Mouse (Mus musculus): Measurements from ENCODE around the gene Cep89. TPM values are rescaled to one million over a fixed set of nuclear protein-coding genes. Genes with fewer than 3 reads are reported as not detected.

Gene Cep89
- polyA plus RNA-seq (2012; rRNA removed) (6.2 and 11.6 TPM in 2 replicates), polyA plus RNA-seq (2014; fragmentation: Nextera tagmentation; extraction: Ambion mirVana) (14.5 and 14.7 TPM in 2 replicates)

GRCm38 (mm10) chr7:35396542-35397168 is at the start of gene Cep89, which contains the start of gene Faap24:
Gene Cep89 (plus strand): TSS chr7:35397035.
Gene Faap24 (minus strand): TSS chr7:35396836.
- peak; percentile 98 for DNase-seq (ENCODE audit: low read depth in 3 of 3, low spot score in 3 of 3)

GRCm38 (mm10) chr7:35347918-35348700 is 48.7 kb upstream of the Cep89 start:
- H3K4me2 ChIP-seq (ENCODE audit: low read depth), result peak overlapping the region; percentile 26; the same call in 1 of the 2 replicates
- H3K27ac ChIP-seq, result no peak overlapping the region
- DNase-seq (ENCODE audit: low read depth in 3 of 3, low spot score in 3 of 3) (no peak), ATAC-seq (ENCODE audit: insufficient read depth) (no peak)
- no peaks in the 10 kb centered on the region for H3K27me3 ChIP-seq (ENCODE audit: control insufficient read depth, insufficient read depth, low read length)
- H3K4me3 ChIP-seq (ENCODE audit: insufficient read depth in 1 of 2, low read depth in 2 of 2, low read length in 2 of 2), result no peak overlapping the region
- 39% methylated on average over 18 of the region's 18 CpGs for WGBS (ENCODE audit: insufficient replicate concordance)
- TF ChIP-seq EP300 (IDR thresholded peaks at IDR 0.05; ENCODE audit: low read depth) (no peak), CTCF (IDR thresholded peaks at IDR 0.05; ENCODE audit: low read depth) (no peak)
- no peak overlapping the region; the same call in 1 of the 2 replicates for H3K9ac ChIP-seq (replicated peaks)
- H3K4me1 ChIP-seq (replicated peaks; ENCODE audit: control insufficient read depth in 2 of 2, insufficient read depth in 2 of 2, low read length in 1 of 2), result peaks cover 7 to 16% of the 10 kb centered on the region in 2 experiments
- no peaks in the 10 kb centered on the region for H3K9me3 ChIP-seq (ENCODE audit: control insufficient read depth, low read length)
- no peaks in the 10 kb centered on the region for H3K36me3 ChIP-seq (replicated peaks; ENCODE audit: control insufficient read depth, insufficient read depth, low read depth)

More at GRCm38 (mm10) chr7:35396542-35397168, at the start of gene Cep89, which contains the start of gene Faap24:
- Histone ChIP-seq H3K4me1 (replicated peaks; ENCODE audit: control insufficient read depth in 2 of 2, insufficient read depth in 2 of 2, low read length in 1 of 2) (peaks cover 11 to 14% of the 10 kb centered on the region in 2 experiments), H3K27ac (peak within 1 kb of the TSS; percentile 36), H3K9me3 (ENCODE audit: control insufficient read depth, low read length) (no peaks in the 10 kb centered on the region), H3K4me2 (ENCODE audit: low read depth) (peak within 1 kb of the TSS; percentile 76), H3K36me3 (replicated peaks; ENCODE audit: control insufficient read depth, insufficient read depth, low read depth) (peaks cover 23% of the 10 kb centered on the region), H3K4me3 (ENCODE audit: insufficient read depth in 1 of 2, low read depth in 2 of 2, low read length in 2 of 2) (peak within 1 kb of the TSS; percentile 83 to 100), H3K9ac (replicated peaks) (peak within 1 kb of the TSS; percentile 85), H3K27me3 (ENCODE audit: control insufficient read depth, insufficient read depth, low read length) (no peaks in the 10 kb centered on the region)
- under 1% methylated on average over 28 of the region's 28 CpGs for WGBS (ENCODE audit: insufficient replicate concordance)
- TF ChIP-seq EP300 (IDR thresholded peaks at IDR 0.05; ENCODE audit: low read depth), result peak; percentile 65
- no peak for TF ChIP-seq CTCF (IDR thresholded peaks at IDR 0.05; ENCODE audit: low read depth)
- peak; percentile 93 for ATAC-seq (ENCODE audit: insufficient read depth)

- H3K36me3 ChIP-seq (replicated peaks; ENCODE audit: control insufficient read depth, insufficient read depth, low read depth), result no peaks in the 10 kb centered on the region
- 49% methylated on average over 4 of the region's 4 CpGs for WGBS (ENCODE audit: insufficient replicate concordance)
- no peaks in the 10 kb centered on the region for H3K27me3 ChIP-seq (ENCODE audit: control insufficient read depth, insufficient read depth, low read length)
- H3K9ac ChIP-seq (replicated peaks), result no peak overlapping the region
- TF ChIP-seq CTCF (IDR thresholded peaks at IDR 0.05; ENCODE audit: low read depth) (no peak), EP300 (IDR thresholded peaks at IDR 0.05; ENCODE audit: low read depth) (no peak)
- H3K9me3 ChIP-seq (ENCODE audit: control insufficient read depth, low read length), result no peaks in the 10 kb centered on the region
- no peak overlapping the region for H3K4me2 ChIP-seq (ENCODE audit: low read depth)
- peaks cover 7 to 16% of the 10 kb centered on the region in 2 experiments for H3K4me1 ChIP-seq (replicated peaks; ENCODE audit: control insufficient read depth in 2 of 2, insufficient read depth in 2 of 2, low read length in 1 of 2)
- no peak for DNase-seq (ENCODE audit: low read depth in 3 of 3, low spot score in 3 of 3)
- no peak overlapping the region for H3K4me3 ChIP-seq (ENCODE audit: insufficient read depth in 1 of 2, low read depth in 2 of 2, low read length in 2 of 2)
- ATAC-seq (ENCODE audit: insufficient read depth), result no peak
- no peak overlapping the region for H3K27ac ChIP-seq
These were observed 47.8 kb upstream of the Cep89 start for GRCm38 (mm10) chr7:35349022-35349421.

GRCm38 (mm10) chr7:35349886-35350684 is 46.8 kb upstream of the Cep89 start:
- Histone ChIP-seq H3K9ac (replicated peaks) (no peak overlapping the region), H3K27ac (no peak overlapping the region), H3K36me3 (replicated peaks; ENCODE audit: control insufficient read depth, insufficient read depth, low read depth) (no peaks in the 10 kb centered on the region), H3K9me3 (ENCODE audit: control insufficient read depth, low read length) (no peaks in the 10 kb centered on the region), H3K4me3 (ENCODE audit: insufficient read depth in 1 of 2, low read depth in 2 of 2, low read length in 2 of 2) (no peak overlapping the region), H3K27me3 (ENCODE audit: control insufficient read depth, insufficient read depth, low read length) (no peaks in the 10 kb centered on the region), H3K4me2 (ENCODE audit: low read depth) (no peak overlapping the region), H3K4me1 (replicated peaks; ENCODE audit: control insufficient read depth in 2 of 2, insufficient read depth in 2 of 2, low read length in 1 of 2) (peaks cover 7 to 16% of the 10 kb centered on the region in 2 experiments)
- TF ChIP-seq CTCF (IDR thresholded peaks at IDR 0.05; ENCODE audit: low read depth) (no peak), EP300 (IDR thresholded peaks at IDR 0.05; ENCODE audit: low read depth) (no peak)
- 58% methylated on average over 8 of the region's 8 CpGs for WGBS (ENCODE audit: insufficient replicate concordance)
- ATAC-seq (ENCODE audit: insufficient read depth) (peak; percentile 58), DNase-seq (ENCODE audit: low read depth in 3 of 3, low spot score in 3 of 3) (peak in 1 of 3 experiments; percentile 15)
